Mouse (Mus musculus): ENCODE measurements at regions not wholly inside any gene's neighbourhood (a gene's known extent, or its start where the extent isn't known, plus 50 kb on each side); places are given as distances from the start of the nearest gene placed in this dataset.

DNA sequence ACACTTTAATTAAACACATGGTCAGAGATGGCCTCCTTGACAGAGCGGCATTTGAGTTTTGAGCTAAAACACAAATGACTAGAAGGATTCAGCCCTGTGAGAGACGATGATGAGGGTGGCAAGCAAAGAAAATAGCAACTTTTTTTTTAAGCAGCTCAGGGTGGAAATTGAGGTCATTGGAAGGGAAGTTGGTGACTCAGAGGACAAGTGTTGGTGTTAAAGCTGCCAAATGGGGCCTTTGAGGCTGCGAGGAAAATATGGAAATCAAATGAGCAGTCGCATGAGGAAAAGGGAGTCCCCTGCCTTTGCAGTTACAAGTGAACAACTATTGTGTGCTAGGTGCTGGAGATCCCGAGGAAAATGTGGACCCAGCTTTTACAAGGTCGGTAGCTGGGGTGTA is 69.5 kb upstream of the Cplx2 start:
- TF ChIP-seq POLR2A (IDR thresholded peaks at IDR 0.05; ENCODE audit: insufficient read depth, low read depth, low read length): 0 out of 2 replicates have a peak, but pooled peaks have one; percentile 16
- no peak for TF ChIP-seq CTCF (IDR thresholded peaks at IDR 0.05)
